Mouse (Mus musculus) heart, embryonic 16.5 days (tissue): ENCODE results near the gene Grin2c. TPM values are rescaled to one million over a fixed set of nuclear protein-coding genes. Genes with fewer than 3 reads are reported as not detected.

Source experiments
- ATAC-seq: fragments of 200-750 bp; cut with Nextera tagmentation; replicated peaks from 2 replicates; pipeline ENCODE4 v1.8.0; 2017; ENCODE audit warnings: moderate number of reproducible peaks; ENCODE audit not compliant: insufficient read depth, low FRiP score; ENCODE audit errors: extremely low read depth
- H3K27ac ChIP-seq: fragments of 300-500 bp; sonication (generic); 2 replicates; pipeline ENCODE4 v1.5.1; 2014; ENCODE audit warnings: mild to moderate bottlenecking, low read length, control low read depth, moderate library complexity
- H3K27me3 ChIP-seq: fragments of 300-500 bp; sonication (generic); 2 replicates; pipeline ENCODE4 v1.6.1; 2014; ENCODE audit warnings: low read length, mixed read lengths; ENCODE audit not compliant: control insufficient read depth, insufficient read depth
- H3K36me3 ChIP-seq: fragments of 300-500 bp; sonication (generic); 2 replicates; pipeline ENCODE4 v1.6.1; 2014; ENCODE audit not compliant: control insufficient read depth, insufficient read depth
- H3K4me1 ChIP-seq: fragments of 300-500 bp; sonication (generic); 2 replicates; pipeline ENCODE4 v1.6.1; 2014; ENCODE audit warnings: low read length, mixed read lengths; ENCODE audit not compliant: control insufficient read depth, insufficient read depth
- H3K4me2 ChIP-seq: fragments of 300-500 bp; sonication (generic); 2 replicates; pipeline ENCODE4 v1.6.1; 2014; ENCODE audit warnings: low read depth, mild to moderate bottlenecking, control low read depth, low read length
- H3K4me3 ChIP-seq: fragments of 300-500 bp; sonication (generic); 2 replicates; pipeline ENCODE4 v1.5.1; 2014; ENCODE audit warnings: mild to moderate bottlenecking, control low read depth, low read length
- H3K9ac ChIP-seq: fragments of 300-500 bp; sonication (generic); 2 replicates; pipeline ENCODE4 v1.6.1; 2014; ENCODE audit warnings: low read length, control low read depth
- H3K9me3 ChIP-seq: fragments of 300-500 bp; sonication (generic); replicated peaks from 2 replicates; pipeline ENCODE4 v1.6.1; 2016; ENCODE audit warnings: low read length; ENCODE audit not compliant: control insufficient read depth
- WGBS: fragments of 180-500 bp; shearing (Covaris S2); extraction: QIAGEN DNeasy Blood & Tissue Kit; methylation state at CpG from one replicate; pipeline ENCODE4 v1.1.7; 2014; 5-methylcytosine and 5-hydroxymethylcytosine counted together
- polyA plus RNA-seq: library from polyadenylated mRNA; unstranded; fragments of >200 nt; fragmentation: Nextera tagmentation; extraction: Ambion mirVana; gene quantifications from 2 replicates; pipeline ENCODE4 v1.2.1, GENCODE M21; 2015

The Grin2c gene
- polyA plus RNA-seq, 1 experiment from 2014 or later, result 0.21 TPM

- 39% methylated on average over 11 of the region's 11 CpGs for WGBS
- Histone ChIP-seq H3K27ac (0 out of 2 replicates have a peak overlapping the region, but pooled peaks have one; percentile 38), H3K9me3 (no peaks in the 10 kb centered on the region), H3K4me2 (no peak overlapping the region), H3K4me1 (peaks cover 66% of the 10 kb centered on the region), H3K36me3 (no peaks in the 10 kb centered on the region), H3K9ac (peak overlapping the region; percentile 11; the same call in 1 of the 2 replicates), H3K27me3 (no peaks in the 10 kb centered on the region), H3K4me3 (no peak overlapping the region)
- no peak for ATAC-seq
Observed at GRCm38 (mm10) chr11:115223451-115223850, 43.6 kb downstream of the Grin2c start.

GRCm38 (mm10) chr11:115222570-115222969, 44.5 kb downstream of the Grin2c start:
- no peaks in the 10 kb centered on the region for H3K36me3 ChIP-seq
- peaks cover 71% of the 10 kb centered on the region for H3K4me1 ChIP-seq
- no peaks in the 10 kb centered on the region for H3K9me3 ChIP-seq
- no peaks in the 10 kb centered on the region for H3K27me3 ChIP-seq
- H3K27ac ChIP-seq, result peak overlapping the region; percentile 81
- WGBS, result 5% methylated on average over 5 of the region's 5 CpGs
- peak overlapping the region; percentile 42 for H3K9ac ChIP-seq
- H3K4me3 ChIP-seq, result 0 out of 2 replicates have a peak overlapping the region, but pooled peaks have one; percentile 6
- H3K4me2 ChIP-seq, result peak overlapping the region; percentile 48
- peak; percentile 43 for ATAC-seq

- Histone ChIP-seq H3K4me3 (0 out of 2 replicates have a peak overlapping the region, but pooled peaks have one; percentile 6), H3K36me3 (no peaks in the 10 kb centered on the region), H3K4me1 (peaks cover 70% of the 10 kb centered on the region), H3K9me3 (no peaks in the 10 kb centered on the region), H3K27me3 (no peaks in the 10 kb centered on the region), H3K27ac (peak overlapping the region; percentile 81), H3K9ac (peak overlapping the region; percentile 42), H3K4me2 (peak overlapping the region; percentile 48)
- WGBS, result 23% methylated on average over 12 of the region's 12 CpGs
- ATAC-seq, result peak; percentile 43
Observed at GRCm38 (mm10) chr11:115222077-115222476, 45.0 kb downstream of the Grin2c start.

GRCm38 (mm10) chr11:115219685-115220084, 47.4 kb downstream of the Grin2c start:
- Histone ChIP-seq H3K4me3 (no peak overlapping the region), H3K27ac (peak overlapping the region; percentile 41), H3K27me3 (no peaks in the 10 kb centered on the region), H3K4me1 (peaks cover 63% of the 10 kb centered on the region), H3K9ac (peak overlapping the region; percentile 6; the same call in 1 of the 2 replicates), H3K36me3 (no peaks in the 10 kb centered on the region), H3K4me2 (no peak overlapping the region; the same call in 1 of the 2 replicates), H3K9me3 (no peaks in the 10 kb centered on the region)
- ATAC-seq, result no peak
- 79% methylated on average over 10 of the region's 10 CpGs for WGBS

- H3K9ac ChIP-seq, result peak overlapping the region; percentile 6; the same call in 1 of the 2 replicates
- no peaks in the 10 kb centered on the region for H3K27me3 ChIP-seq
- ATAC-seq, result peak; percentile 10; the same call in 1 of the 2 replicates
- peak overlapping the region; percentile 41 for H3K27ac ChIP-seq
- no peak overlapping the region; the same call in 1 of the 2 replicates for H3K4me2 ChIP-seq
- no peak overlapping the region for H3K4me3 ChIP-seq
- H3K9me3 ChIP-seq, result no peaks in the 10 kb centered on the region
- H3K4me1 ChIP-seq, result peaks cover 59% of the 10 kb centered on the region
- 22% methylated on average over 9 of the region's 9 CpGs for WGBS
- H3K36me3 ChIP-seq, result no peaks in the 10 kb centered on the region
Observed at GRCm38 (mm10) chr11:115219263-115219662, 47.8 kb downstream of the Grin2c start.

- H3K36me3 ChIP-seq, result no peaks in the 10 kb centered on the region
- no peak overlapping the region for H3K9ac ChIP-seq
- no peak for ATAC-seq
- H3K4me1 ChIP-seq, result peaks cover 44% of the 10 kb centered on the region
- H3K27me3 ChIP-seq, result no peaks in the 10 kb centered on the region
- peak overlapping the region; percentile 21; the same call in 1 of the 2 replicates for H3K27ac ChIP-seq
- no peak overlapping the region for H3K4me2 ChIP-seq
- WGBS, result 52% methylated on average over 18 of the region's 18 CpGs
- H3K4me3 ChIP-seq, result no peak overlapping the region
- no peaks in the 10 kb centered on the region for H3K9me3 ChIP-seq
Observed at GRCm38 (mm10) chr11:115217439-115218410, 49.3 kb downstream of the Grin2c start.

DNA sequence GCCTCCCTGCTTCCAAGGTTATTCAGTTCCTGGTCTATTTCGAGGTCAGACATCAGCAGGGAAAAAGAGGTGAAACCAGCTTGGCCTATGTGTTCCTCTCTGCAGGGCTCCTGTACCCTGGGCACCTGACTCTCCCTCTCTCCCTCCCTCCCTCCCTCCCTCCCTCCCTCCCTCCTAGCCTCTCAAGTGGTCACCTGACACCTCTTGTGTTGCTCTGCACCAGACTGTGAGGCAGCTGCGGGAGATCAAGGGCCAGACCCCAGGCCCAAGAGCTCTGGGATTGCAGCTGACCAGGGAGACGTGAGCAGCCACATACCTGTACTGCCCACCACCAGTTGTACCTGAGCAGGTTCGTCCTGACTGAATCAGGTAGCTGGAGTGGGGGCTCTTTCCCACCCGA, 51.9 kb downstream of the Grin2c start:
- ATAC-seq, result peak; percentile 68
- no peaks in the 10 kb centered on the region for H3K27me3 ChIP-seq
- no peak overlapping the region for H3K4me3 ChIP-seq
- H3K27ac ChIP-seq, result peak overlapping the region; percentile 41; the same call in 1 of the 2 replicates
- WGBS, result 44% methylated on average over 5 of the region's 5 CpGs
- no peak overlapping the region for H3K9ac ChIP-seq
- H3K4me1 ChIP-seq, result peaks cover 31% of the 10 kb centered on the region
- H3K36me3 ChIP-seq, result no peaks in the 10 kb centered on the region
- H3K4me2 ChIP-seq, result no peak overlapping the region
- H3K9me3 ChIP-seq, result no peaks in the 10 kb centered on the region

DNA sequence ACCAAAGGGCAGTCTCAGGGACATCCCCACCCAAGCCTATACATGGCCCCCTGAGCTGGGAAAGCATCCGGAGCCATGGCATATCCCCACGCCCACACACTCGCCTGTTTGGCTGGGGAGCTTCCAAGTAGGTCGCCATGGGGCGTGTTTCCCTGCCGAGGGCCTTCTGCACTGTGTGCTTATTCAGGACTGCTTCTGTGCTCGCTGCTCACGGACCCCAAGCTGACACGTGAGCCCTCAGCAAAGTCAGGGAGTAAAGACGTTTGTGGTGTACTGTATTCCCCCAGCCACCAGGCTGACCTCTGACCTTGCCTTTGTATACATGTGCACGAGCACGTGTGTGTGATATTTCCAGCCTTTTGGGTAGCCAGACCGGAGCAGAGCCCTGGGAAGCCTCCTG, 54.9 kb downstream of the Grin2c start:
- Histone ChIP-seq H3K27ac (no peak overlapping the region), H3K4me2 (no peak overlapping the region), H3K27me3 (no peaks in the 10 kb centered on the region), H3K4me3 (no peak overlapping the region), H3K36me3 (no peaks in the 10 kb centered on the region), H3K9me3 (no peaks in the 10 kb centered on the region), H3K4me1 (peaks cover 11% of the 10 kb centered on the region; the same call in 1 of the 2 replicates), H3K9ac (no peak overlapping the region)
- ATAC-seq, result no peak
- 57% methylated on average over 13 of the region's 13 CpGs for WGBS

- Histone ChIP-seq H3K9ac (no peak overlapping the region), H3K4me1 (peaks cover 8% of the 10 kb centered on the region; the same call in 1 of the 2 replicates), H3K9me3 (no peaks in the 10 kb centered on the region), H3K27ac (no peak overlapping the region), H3K36me3 (peaks cover 13% of the 10 kb centered on the region), H3K4me3 (no peak overlapping the region), H3K4me2 (no peak overlapping the region), H3K27me3 (no peaks in the 10 kb centered on the region)
- WGBS, result 82% methylated on average over 7 of the region's 7 CpGs
- no peak for ATAC-seq
Observed at GRCm38 (mm10) chr11:115209958-115210357, 57.1 kb downstream of the Grin2c start.
